Mouse (Mus musculus): ENCODE data around the gene Trak1.

- TF ChIP-seq CTCF (IDR thresholded peaks at IDR 0.05; ENCODE audit: extremely low read depth, insufficient read depth, insufficient read length, insufficient replicate concordance) (no peak), POLR2A (IDR thresholded peaks at IDR 0.05; ENCODE audit: low read depth, low read length) (no peak)
These were observed 25.7 kb upstream of the Trak1 start for GRCm38 (mm10) chr9:121271561-121271960.
